Mouse (Mus musculus): Measurements from ENCODE around the gene Tk2. TPM values are rescaled to one million over a fixed set of nuclear protein-coding genes. Genes with fewer than 3 reads are reported as not detected.
A peak's percentile ranks its signal among the peaks of the same experiment; 100 is the strongest.

Tk2 gene
- polyA plus RNA-seq, 1 experiment from 2014 or later, result 16.4 TPM

- H3K36me3 ChIP-seq (ENCODE audit: insufficient read depth), result peaks cover 42% of the 10 kb centered on the region
- no peak overlapping the region for H3K4me2 ChIP-seq
- H3K4me1 ChIP-seq (ENCODE audit: insufficient read depth), result no peaks in the 10 kb centered on the region
- no peaks in the 10 kb centered on the region for H3K27me3 ChIP-seq (ENCODE audit: insufficient read depth, low read length)
- DNase-seq, result no peak
- H3K4me3 ChIP-seq (ENCODE audit: low read depth, low read length), result no peak overlapping the region
- no peak overlapping the region for H3K9ac ChIP-seq
- H3K27ac ChIP-seq (ENCODE audit: low read depth), result no peak overlapping the region
- ATAC-seq (ENCODE audit: insufficient read depth), result no peak
- 88% methylated on average over 5 of the region's 5 CpGs for WGBS
- H3K9me3 ChIP-seq (ENCODE audit: low read depth, low read length), result no peaks in the 10 kb centered on the region
- no peak for TF ChIP-seq CTCF (IDR thresholded peaks at IDR 0.05; ENCODE audit: low read depth)
Observed at GRCm38 (mm10) chr8:104227048-104227447, 21.3 kb downstream of the Tk2 start.

- WGBS, result 33% methylated on average over 5 of the region's 5 CpGs
- H3K4me3 ChIP-seq (ENCODE audit: low read depth, low read length), result no peak overlapping the region
- H3K4me1 ChIP-seq (ENCODE audit: insufficient read depth), result no peaks in the 10 kb centered on the region
- no peaks in the 10 kb centered on the region for H3K36me3 ChIP-seq (ENCODE audit: insufficient read depth)
- DNase-seq (peak; percentile 91), ATAC-seq (ENCODE audit: insufficient read depth) (peak; percentile 81)
- H3K9me3 ChIP-seq (ENCODE audit: low read depth, low read length), result no peaks in the 10 kb centered on the region
- no peak overlapping the region for H3K4me2 ChIP-seq
- no peak overlapping the region for H3K9ac ChIP-seq
- H3K27me3 ChIP-seq (ENCODE audit: insufficient read depth, low read length), result no peaks in the 10 kb centered on the region
- TF ChIP-seq CTCF (IDR thresholded peaks at IDR 0.05; ENCODE audit: low read depth), result peak; percentile 95
- no peak overlapping the region for H3K27ac ChIP-seq (ENCODE audit: low read depth)
Observed at GRCm38 (mm10) chr8:104219806-104220205, 28.6 kb downstream of the Tk2 start.

GRCm38 (mm10) chr8:104219079-104219478 lies 29.3 kb downstream of the Tk2 start:
- Histone ChIP-seq H3K4me2 (0 out of 2 replicates have a peak overlapping the region, but pooled peaks have one; percentile 10), H3K27me3 (ENCODE audit: insufficient read depth, low read length) (no peaks in the 10 kb centered on the region), H3K4me1 (ENCODE audit: insufficient read depth) (no peaks in the 10 kb centered on the region), H3K4me3 (ENCODE audit: low read depth, low read length) (no peak overlapping the region), H3K27ac (ENCODE audit: low read depth) (no peak overlapping the region), H3K36me3 (ENCODE audit: insufficient read depth) (no peaks in the 10 kb centered on the region), H3K9ac (no peak overlapping the region), H3K9me3 (ENCODE audit: low read depth, low read length) (no peaks in the 10 kb centered on the region)
- 0 out of 2 replicates have a peak, but pooled peaks have one; percentile 26 for ATAC-seq (ENCODE audit: insufficient read depth)
- peak; percentile 68 for DNase-seq
- 28% methylated on average over 11 of the region's 11 CpGs for WGBS
- TF ChIP-seq CTCF (IDR thresholded peaks at IDR 0.05; ENCODE audit: low read depth), result peak; percentile 64

GRCm38 (mm10) chr8:104217601-104218000 lies 30.8 kb downstream of the Tk2 start:
- H3K4me2 ChIP-seq, result no peak overlapping the region
- WGBS, result 80% methylated on average over 5 of the region's 5 CpGs
- no peaks in the 10 kb centered on the region for H3K27me3 ChIP-seq (ENCODE audit: insufficient read depth, low read length)
- H3K9me3 ChIP-seq (ENCODE audit: low read depth, low read length), result no peaks in the 10 kb centered on the region
- no peak for TF ChIP-seq CTCF (IDR thresholded peaks at IDR 0.05; ENCODE audit: low read depth)
- no peak overlapping the region for H3K27ac ChIP-seq (ENCODE audit: low read depth)
- H3K36me3 ChIP-seq (ENCODE audit: insufficient read depth), result no peaks in the 10 kb centered on the region
- no peak for ATAC-seq (ENCODE audit: insufficient read depth)
- no peaks in the 10 kb centered on the region for H3K4me1 ChIP-seq (ENCODE audit: insufficient read depth)
- DNase-seq, result no peak
- H3K4me3 ChIP-seq (ENCODE audit: low read depth, low read length), result no peak overlapping the region
- H3K9ac ChIP-seq, result no peak overlapping the region

- ATAC-seq (ENCODE audit: insufficient read depth) (no peak), DNase-seq (no peak)
- 59% methylated on average over 3 of the region's 3 CpGs for WGBS
- no peak overlapping the region for H3K9ac ChIP-seq
- no peak for TF ChIP-seq CTCF (IDR thresholded peaks at IDR 0.05; ENCODE audit: low read depth)
- H3K27me3 ChIP-seq (ENCODE audit: insufficient read depth, low read length), result no peaks in the 10 kb centered on the region
- no peaks in the 10 kb centered on the region for H3K9me3 ChIP-seq (ENCODE audit: low read depth, low read length)
- H3K4me1 ChIP-seq (ENCODE audit: insufficient read depth), result no peaks in the 10 kb centered on the region
- no peak overlapping the region for H3K27ac ChIP-seq (ENCODE audit: low read depth)
- no peak overlapping the region for H3K4me2 ChIP-seq
- H3K36me3 ChIP-seq (ENCODE audit: insufficient read depth), result no peaks in the 10 kb centered on the region
- H3K4me3 ChIP-seq (ENCODE audit: low read depth, low read length), result no peak overlapping the region
Observed at GRCm38 (mm10) chr8:104205292-104205691, 43.1 kb downstream of the Tk2 start.

GRCm38 (mm10) chr8:104202320-104202719 lies 46.0 kb downstream of the Tk2 start:
- no peak overlapping the region for H3K4me3 ChIP-seq (ENCODE audit: low read depth, low read length)
- no peak overlapping the region for H3K27ac ChIP-seq (ENCODE audit: low read depth)
- DNase-seq (no peak), ATAC-seq (ENCODE audit: insufficient read depth) (no peak)
- TF ChIP-seq CTCF (IDR thresholded peaks at IDR 0.05; ENCODE audit: low read depth), result no peak
- no peaks in the 10 kb centered on the region for H3K27me3 ChIP-seq (ENCODE audit: insufficient read depth, low read length)
- no peak overlapping the region for H3K4me2 ChIP-seq
- no peaks in the 10 kb centered on the region for H3K36me3 ChIP-seq (ENCODE audit: insufficient read depth)
- no peak overlapping the region for H3K9ac ChIP-seq
- 85% methylated on average over 4 of the region's 4 CpGs for WGBS
- H3K9me3 ChIP-seq (ENCODE audit: low read depth, low read length), result no peaks in the 10 kb centered on the region
- no peaks in the 10 kb centered on the region for H3K4me1 ChIP-seq (ENCODE audit: insufficient read depth)

- WGBS, result 70% methylated on average over 3 of the region's 3 CpGs
- ATAC-seq (ENCODE audit: insufficient read depth) (no peak), DNase-seq (no peak)
- Histone ChIP-seq H3K27ac (ENCODE audit: low read depth) (no peak overlapping the region), H3K9me3 (ENCODE audit: low read depth, low read length) (no peaks in the 10 kb centered on the region), H3K4me1 (ENCODE audit: insufficient read depth) (no peaks in the 10 kb centered on the region), H3K36me3 (ENCODE audit: insufficient read depth) (no peaks in the 10 kb centered on the region), H3K4me3 (ENCODE audit: low read depth, low read length) (no peak overlapping the region), H3K9ac (no peak overlapping the region), H3K27me3 (ENCODE audit: insufficient read depth, low read length) (no peaks in the 10 kb centered on the region), H3K4me2 (no peak overlapping the region)
- no peak for TF ChIP-seq CTCF (IDR thresholded peaks at IDR 0.05; ENCODE audit: low read depth)
Observed at GRCm38 (mm10) chr8:104201622-104202021, 46.7 kb downstream of the Tk2 start.

GRCm38 (mm10) chr8:104199802-104200201 lies 48.6 kb downstream of the Tk2 start:
- H3K27ac ChIP-seq (ENCODE audit: low read depth), result no peak overlapping the region
- no peak for TF ChIP-seq CTCF (IDR thresholded peaks at IDR 0.05; ENCODE audit: low read depth)
- DNase-seq, result no peak
- H3K4me1 ChIP-seq (ENCODE audit: insufficient read depth), result no peaks in the 10 kb centered on the region
- ATAC-seq (ENCODE audit: insufficient read depth), result no peak
- H3K4me2 ChIP-seq, result no peak overlapping the region
- 70% methylated on average over 5 of the region's 5 CpGs for WGBS
- no peaks in the 10 kb centered on the region for H3K36me3 ChIP-seq (ENCODE audit: insufficient read depth)
- no peaks in the 10 kb centered on the region for H3K27me3 ChIP-seq (ENCODE audit: insufficient read depth, low read length)
- no peak overlapping the region for H3K4me3 ChIP-seq (ENCODE audit: low read depth, low read length)
- no peak overlapping the region for H3K9ac ChIP-seq
- no peaks in the 10 kb centered on the region for H3K9me3 ChIP-seq (ENCODE audit: low read depth, low read length)

All from lung, embryonic 14.5 days (tissue).